Mouse (Mus musculus) frontal cortex, postnatal 36 days (tissue): ENCODE measurements at regions not wholly inside any gene's neighbourhood (a gene's known extent, or its start where the extent isn't known, plus 50 kb on each side); places are given as distances from the start of the nearest gene placed in this dataset.
"Not testable (repeated sequence)": the region's sequence is repeated elsewhere in the genome, so short reads cannot be mapped to it uniquely, and the experiment has no call there.

Source experiments
- DNase-seq, 2 experiments: peaks; one replicate each; pipeline ENCODE4 v3.0.0; 2022; ENCODE audit warnings: low spot score in 2 of 2

DNA sequence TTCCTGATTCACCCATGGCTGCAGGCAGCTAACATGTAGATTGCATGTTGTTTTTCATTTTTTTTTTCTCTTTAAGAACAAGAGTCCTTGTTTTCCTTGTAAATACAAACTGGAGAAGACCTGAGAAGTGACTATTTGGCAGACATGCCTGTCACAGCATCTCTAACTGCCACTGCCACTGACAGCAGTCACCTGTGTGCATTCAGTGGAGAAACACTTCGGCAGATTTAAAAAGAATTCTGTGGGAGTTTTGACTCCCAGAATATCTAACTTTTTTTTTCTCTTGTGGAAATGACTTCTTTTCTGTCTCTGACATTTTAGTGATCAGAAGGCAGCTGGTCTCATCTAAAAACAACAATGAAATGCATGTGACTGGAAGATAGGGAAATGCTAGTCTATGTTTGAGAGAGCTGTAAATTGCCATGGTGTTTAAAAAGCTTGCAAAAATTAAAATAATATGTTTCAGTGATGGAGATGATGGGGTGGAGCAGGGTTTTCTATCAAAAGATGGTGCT is 526.0 kb upstream of the Agtr1b start:
- DNase-seq = peak in 1 of 2 experiments; percentile 62

DNA sequence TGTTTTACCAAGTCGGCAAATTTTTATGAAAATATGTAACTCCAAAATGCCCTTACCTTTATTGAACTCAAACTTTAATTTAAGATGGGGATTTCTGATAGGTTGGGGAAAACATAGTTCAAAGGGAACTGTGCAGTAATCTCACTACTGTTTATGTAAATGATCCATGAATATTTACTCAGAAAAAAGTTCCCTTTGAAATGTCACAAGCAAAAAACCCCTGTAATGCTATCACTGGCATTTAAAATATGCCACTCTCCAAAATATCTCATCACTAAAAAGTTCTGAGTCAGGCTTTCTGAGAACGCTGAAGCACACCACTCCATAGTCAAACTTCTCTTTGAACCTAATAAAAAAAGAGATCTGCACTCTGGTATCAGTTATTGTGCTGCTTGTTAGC is 497.3 kb upstream of the Agtr1b start:
- DNase-seq = no peak

DNA sequence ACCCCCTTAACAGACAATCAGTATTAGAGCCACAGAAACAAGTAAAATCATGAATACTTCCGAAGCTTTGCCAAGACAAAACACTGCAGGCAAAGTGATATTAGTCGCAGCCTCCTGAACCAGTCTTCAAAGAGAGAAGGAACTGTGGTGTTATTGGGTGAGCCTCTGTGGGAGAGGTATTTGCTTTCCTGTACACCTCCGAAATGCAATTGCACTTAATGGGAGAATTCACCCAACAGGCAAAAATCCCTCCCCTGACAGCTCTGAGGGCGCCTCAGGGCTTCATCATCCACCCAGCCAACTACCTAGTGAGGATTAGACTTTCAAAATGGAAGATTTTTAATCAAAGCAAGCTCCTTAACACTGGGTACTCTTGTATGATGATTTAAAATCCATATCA is 464.1 kb upstream of the Agtr1b start:
- DNase-seq = no peak

DNA sequence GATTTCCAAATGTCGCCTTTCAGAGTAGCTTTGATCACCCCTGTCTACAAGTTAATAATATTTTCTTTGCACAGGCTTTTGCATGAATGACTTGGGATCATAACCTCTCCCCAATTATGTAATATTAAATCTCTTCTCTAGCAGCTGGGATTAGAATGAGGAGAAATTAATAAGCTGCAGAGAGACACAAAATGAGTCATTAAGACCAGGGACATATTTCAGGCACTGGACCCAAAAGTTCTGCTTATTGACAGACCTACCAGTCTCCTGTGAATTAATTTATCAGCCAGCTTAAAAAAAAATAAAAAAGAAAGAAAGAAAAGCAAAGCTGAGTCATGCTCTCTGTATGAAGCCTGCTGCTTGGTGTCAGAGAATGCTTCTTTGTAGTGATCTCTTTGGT is 462.4 kb upstream of the Agtr1b start:
- DNase-seq = no peak

DNA sequence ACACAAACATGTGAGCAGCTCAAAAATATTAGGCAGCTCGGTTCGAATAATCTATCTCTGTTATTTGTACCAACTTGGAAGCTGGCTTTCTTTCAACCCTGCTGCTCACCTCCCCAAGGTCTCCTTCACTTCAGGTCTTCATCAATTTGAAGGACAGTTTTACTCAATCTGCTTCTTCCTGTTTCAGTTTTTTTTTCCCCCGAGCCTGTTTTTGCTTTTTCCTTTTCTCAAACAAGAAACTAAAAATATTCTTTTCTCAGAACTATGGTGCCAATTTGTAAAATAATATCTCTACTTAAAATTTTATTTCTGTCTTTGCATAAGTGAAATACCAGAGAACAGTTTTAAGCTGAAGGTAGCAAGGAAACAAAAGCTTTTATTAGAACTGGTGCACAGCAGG is 461.8 kb upstream of the Agtr1b start:
- no peak for DNase-seq

DNA sequence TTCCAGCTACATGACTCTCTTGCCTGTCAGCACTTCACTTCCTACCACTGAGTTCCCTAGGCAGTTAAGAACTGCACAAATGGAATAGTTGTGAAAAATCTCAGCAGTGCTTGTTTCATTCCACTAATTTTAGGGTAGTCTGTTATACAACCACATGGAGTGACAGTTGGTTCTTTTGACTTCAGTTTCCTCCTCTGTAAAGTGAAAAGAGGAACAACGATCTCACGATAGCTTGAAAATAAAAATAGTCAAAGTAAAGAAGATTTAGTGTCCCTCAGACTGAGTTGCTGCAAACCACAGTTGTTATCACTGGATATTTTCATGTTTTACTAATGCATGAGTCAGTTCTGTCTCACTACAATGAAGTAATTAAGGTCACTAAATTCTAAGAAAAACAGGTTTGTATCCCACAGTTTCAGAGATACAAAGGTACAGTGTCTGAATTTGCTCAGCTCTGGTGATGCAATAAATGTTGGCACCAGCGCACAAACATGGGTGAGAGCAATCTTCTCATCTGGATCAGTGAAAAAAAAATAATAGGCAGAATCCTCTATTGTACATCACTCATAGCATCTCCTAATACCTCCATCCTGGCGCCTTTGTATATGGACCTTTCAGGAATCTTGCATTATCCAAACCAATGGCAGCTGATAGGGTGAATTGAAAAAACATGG is 458.8 kb upstream of the Agtr1b start:
- DNase-seq = no peak

DNA sequence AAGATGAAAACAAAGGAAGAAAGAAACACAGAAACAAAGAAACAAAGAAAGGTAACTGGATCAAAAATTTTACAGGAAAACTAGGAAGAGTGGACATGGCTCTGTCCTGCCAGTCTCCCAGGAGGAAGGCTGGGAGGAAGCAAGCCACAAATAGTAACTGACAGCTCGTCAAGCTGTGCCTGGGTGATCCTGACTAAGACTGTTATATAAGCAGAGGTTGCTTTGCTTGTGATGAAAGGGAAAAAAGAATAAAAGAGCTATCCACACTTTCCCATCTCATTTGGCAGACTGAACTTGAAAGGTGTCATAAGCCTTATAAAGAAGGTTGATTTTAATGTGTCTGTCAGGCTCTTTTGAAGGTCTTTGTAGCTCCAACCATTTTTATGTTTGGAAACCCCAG is 455.2 kb upstream of the Agtr1b start:
- DNase-seq = peak; percentile 61 to 78

DNA sequence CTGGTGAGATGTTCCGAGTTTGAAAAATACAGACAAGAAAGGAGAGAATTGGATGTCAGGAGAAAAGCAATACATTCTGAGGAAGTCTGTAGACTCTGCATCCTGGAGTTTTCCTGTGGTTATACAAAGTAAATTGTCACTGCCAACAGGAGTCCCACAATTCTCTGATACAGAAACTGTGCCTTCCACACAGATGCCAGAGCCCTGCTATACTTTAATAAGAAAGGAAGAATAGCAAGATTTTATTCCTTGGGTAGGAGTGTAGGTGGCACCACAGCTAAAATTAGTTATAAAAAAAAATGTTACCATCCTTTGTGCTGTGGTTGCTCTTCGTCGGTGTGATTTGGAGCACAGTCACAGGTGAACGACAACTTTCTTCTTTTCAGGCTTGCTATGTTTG is 454.7 kb upstream of the Agtr1b start:
- DNase-seq = peak in 1 of 2 experiments; percentile 64

DNA sequence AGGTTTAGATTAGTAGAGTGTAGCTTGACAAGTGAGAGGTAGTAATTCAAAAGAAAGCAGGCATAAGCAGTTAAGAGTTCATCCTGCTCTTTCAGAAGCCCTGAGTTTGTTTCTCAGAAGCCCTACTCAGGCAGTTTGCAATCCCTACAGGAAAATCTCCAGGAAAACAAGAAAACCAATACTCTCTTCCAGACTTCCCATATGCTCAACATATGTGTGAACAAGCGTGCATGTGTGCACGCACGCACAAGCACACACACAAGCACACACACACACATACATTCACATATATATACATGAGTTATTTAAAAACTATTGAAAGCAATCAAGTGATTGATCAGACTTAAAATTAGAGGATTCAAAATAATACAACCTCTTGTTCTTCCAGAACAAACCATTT is 453.1 kb upstream of the Agtr1b start:
- no peak for DNase-seq

DNA sequence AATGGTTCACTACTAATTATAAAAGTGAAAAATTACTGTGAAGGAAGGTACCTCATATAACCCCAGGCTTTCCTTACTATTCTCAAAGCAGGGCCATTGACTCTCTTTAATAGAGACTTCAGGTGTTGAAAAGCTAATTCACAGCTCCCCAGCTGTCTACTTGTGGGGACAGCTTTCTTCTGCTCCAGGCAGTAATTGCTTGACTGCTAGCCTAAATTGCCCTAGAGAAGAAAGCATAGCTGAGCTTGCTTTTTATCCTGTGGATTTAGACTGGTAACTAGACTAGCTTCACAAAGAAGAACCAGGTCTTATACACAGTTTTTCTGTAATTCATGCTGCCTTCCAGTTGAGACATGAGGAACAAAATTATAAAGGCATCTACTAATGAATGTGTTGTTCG is 452.6 kb upstream of the Agtr1b start:
- DNase-seq = no peak

DNA sequence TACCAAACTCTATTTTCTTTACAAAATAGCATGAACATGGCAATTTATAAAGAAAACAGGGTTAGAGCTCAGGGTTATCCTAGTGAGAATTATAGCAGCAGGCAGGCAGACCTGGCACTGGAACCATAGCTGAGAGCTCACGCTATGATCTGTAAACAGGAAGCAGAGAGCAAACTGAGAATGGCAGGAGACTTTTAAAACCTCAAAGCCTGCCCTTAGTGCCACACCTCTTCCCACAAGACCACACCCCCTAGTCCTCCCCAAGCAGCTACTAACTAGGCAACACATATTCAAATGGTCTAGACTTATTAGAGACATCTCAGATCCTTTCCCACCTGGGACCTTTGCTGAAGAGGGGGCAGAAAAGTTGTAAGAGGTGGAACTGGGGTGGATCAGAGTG is 449.6 kb upstream of the Agtr1b start:
- DNase-seq = no peak

DNA sequence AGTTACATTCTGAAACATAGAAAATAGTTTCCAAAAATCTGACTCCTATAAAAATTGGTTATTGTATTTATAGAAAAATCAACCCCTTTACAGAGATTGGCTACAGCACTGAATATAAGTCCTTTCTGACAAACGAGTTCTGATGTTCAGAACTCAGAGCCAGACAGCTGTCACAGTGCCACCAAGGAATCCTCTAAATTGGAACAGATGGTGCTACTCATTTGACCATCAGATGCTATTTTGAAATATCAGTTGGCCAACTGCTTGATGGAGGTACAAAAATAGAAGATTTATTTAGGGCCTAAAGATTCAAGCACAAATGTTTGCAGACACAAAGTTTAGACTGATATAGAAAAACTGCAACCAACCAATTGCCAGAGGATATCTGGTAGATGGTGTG is 427.3 kb upstream of the Agtr1b start:
- DNase-seq = peak in 1 of 2 experiments; percentile 48

DNA sequence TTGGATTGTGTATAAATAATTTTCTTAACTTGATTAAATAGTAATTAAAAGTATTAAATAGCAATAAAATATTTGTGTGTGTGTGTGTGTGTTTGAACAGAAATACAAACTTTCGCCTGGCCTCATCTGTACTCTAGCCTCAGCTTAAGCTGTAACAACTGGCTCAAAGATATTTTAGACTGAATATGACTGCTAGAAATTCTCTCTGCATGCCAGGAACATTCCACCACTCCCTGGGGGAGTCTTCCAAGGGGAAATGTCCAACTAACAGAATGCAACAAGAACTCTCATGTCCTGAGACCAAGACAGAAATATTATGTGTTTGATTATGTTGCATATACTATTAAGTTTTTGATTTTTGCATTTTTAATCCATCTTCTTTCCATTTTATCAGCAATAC is 425.5 kb upstream of the Agtr1b start:
- DNase-seq = no peak

DNA sequence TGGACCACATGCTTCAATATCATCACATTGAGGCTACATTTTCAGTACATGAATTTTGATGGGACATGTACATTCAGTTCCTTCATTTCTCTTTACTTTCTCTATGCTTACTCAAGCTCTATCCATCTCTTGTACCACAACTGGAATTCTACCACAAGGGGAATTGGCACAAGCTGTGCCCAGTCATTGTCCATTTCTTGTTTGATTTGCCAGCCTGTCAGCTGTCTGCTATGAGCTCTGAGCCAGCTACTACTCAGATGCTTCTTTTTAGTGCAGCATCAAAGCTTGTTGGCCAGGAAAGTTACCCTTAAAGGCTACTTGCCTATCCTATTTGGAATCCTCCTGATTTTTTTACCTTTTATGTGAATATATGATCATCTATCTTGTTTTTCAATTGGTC is 410.9 kb upstream of the Agtr1b start:
- DNase-seq = peak in 1 of 2 experiments; percentile 2

DNA sequence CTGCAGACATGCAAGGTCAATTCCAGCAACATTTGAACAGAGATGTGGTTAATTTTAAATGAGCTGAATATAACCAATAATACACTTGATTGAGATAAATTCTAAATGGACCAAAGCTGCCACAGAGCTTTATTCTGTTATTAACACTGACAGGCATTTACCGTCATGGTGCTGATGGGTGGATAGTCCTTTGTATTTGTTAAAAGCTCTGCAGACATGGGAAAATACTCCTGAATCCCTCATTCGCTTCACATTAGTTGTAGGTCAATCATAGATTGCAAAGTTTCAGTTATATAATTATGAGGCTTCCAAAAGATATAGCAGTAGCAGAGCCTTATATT is 410.0 kb upstream of the Agtr1b start:
- no peak for DNase-seq

DNA sequence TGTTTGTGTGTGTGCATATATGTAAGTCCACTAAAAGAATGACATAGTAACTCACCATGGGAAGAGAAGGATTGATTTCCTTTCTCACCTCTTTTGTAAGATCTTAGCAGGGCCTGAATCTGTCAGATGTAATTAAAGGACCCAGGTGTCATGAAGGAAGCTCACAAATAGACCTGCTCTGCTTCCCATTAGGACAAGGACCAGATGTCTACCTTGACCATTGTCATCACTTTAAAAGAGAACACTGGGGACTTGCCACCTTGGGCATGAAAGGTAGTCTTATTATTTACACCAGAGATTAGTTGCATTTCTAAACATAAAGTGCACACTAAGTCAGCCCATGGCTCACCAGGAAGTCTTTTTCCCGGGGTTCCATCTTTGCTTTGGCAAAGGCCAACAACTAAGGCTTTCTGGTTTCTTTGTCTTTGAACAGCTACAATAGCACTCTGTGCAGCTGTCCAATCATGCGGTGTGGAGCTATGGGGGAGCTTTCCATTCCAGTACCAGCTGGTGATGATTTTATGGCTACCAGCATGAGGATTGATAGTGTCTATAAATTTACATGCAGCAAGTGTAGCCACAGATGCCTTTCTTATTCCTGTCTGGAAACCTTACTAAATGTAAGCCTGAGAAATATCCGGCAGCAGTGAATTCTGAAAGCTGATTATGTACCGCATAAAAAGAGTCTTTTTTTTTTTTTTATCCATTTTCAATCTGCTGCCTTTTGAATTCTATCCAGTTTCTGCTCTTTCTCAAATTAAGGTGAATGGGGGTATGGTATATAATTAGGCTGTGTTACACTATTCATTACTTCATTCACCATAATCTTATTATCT is 409.4 kb upstream of the Agtr1b start:
- peak; percentile 28 to 79 for DNase-seq

DNA sequence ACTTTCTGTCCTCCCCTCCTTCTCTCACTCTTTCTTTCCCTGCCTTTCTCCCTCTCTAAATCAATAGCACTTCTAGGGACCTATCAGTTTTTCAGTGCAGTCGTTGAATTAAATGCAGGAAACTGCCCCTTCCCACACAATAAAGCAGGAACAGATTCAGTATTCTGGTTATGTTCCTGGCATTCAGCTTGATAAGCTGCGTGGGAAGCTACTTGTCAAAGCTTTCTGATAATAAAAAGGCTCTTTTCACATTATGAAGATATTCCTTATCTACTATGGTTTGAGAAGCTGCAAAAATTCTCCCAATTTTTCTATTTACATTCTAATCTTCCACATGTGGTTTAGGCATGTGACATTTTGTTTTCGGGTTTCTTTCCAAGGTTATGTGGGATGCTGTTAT is 367.3 kb upstream of the Agtr1b start:
- DNase-seq = peak in 1 of 2 experiments; percentile 34

DNA sequence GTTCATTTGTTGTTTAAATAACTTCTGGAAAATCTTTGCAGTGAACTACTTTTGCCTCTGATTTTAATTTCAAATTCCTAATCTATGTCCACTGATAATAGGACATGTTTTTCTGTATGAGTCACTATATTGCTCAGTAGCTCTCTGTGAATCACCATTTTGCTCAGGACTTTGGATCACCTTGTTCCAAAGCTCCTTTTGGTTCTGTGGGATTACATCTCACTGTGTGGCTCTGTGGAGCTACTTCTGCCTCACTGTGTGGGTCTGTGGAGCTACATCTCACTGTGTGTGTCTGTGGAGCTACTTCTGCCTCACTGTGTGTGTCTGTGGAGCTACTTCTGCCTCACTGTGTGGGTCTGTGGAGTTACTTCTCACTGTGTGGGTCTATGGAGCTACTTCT is 365.0 kb upstream of the Agtr1b start:
- no peak for DNase-seq

DNA sequence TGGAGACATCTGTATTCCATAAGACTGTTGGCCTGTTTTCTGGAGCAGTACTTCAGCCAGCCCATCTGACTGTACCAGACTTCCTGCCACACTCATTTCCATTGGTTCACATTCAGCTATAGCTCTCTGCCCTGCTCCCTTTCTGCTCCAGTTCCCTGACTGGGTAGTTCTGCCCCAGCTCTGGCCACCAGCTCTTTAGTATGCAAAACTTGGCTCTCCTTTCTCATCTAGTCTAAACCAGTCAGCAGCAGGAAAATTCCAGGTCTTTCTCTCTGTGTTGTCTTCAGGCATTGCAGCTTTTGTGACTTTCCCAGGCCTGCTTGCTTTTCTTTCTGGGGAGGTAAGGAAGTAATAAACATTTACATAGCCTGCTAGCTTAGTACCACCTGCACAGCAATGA is 363.5 kb upstream of the Agtr1b start:
- DNase-seq = no peak

DNA sequence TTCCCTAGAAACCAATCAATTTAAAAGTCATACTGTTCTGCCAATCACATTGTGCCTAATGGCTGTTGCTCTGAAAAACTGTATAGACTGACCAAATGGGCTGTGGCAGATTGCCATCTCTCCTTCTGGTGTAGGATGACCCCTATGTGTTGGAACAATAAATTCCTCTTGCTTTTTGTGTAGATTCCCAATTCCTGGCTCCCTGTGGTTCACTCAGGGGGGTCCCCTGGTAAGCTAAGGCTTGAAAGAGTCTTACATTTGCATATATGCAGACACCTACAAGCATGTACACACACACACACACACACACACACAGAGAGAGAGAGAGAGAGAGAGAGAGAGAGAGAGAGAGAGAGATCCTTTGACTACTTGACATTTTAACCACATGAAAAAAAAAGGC is 362.8 kb upstream of the Agtr1b start:
- DNase-seq = not testable (repeated sequence)

DNA sequence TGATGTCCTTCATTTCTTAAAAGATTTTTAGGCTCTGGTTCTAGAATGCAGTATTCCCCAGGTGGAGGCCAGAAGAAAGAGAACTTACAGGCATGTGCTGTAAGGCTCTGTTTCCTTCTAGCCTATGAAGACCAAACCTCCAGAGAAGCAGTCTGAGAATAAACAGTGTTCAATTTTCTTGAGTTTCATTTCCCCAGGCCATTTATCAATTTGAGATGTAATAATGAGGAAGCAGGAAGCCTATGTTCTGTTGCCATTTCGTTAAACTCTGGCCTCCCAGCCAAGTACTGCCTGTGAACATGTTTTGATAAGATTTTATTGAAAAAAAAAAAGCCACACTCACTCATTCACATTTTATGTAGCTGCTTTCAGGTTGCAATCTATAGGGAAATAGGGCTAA is 347.7 kb upstream of the Agtr1b start:
- DNase-seq = no peak

DNA sequence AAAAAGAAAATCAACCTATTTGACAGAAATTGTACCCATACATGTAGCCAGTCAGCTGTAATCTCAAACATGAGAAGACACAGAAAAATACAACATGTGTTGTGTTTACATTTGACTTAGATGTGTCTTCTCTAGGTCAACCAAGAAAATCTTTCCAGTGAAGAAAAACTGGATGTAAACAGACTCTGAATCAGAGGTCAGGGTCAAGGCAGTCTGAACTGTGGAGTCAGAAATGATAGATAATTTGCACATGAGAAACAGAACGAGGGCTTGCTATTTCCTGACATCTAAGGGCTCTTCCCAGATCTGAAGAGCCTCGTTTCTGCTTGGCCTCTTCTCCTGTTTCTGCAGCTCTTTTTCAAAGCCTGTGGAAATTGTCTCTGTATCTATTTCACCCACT is 342.7 kb upstream of the Agtr1b start:
- no peak for DNase-seq

DNA sequence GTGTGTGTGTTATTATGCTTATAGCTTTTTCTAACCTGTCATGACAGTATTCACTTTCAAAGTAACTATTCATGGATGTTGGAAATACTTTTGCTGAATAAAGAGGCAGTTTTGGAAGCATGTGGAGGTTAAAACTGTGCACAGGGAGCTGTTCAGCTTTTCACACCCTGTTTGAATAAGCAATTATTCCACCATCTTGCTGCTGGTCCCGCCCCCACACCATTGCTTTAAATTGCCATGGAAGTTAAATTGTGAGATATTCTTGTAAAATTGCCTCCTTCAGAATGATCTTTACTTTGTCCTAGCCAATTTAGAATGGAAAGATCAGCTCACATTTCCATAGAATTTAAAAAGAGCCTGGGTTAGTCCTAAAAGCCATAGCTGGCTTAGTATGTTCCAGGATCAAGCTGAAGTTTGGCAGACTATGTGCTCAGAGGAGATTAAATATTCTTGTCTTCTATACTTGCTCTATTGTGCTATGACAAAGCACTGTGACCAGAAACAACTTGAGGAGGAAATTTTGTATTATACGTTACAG is 328.4 kb upstream of the Agtr1b start:
- peak; percentile 60 to 90 for DNase-seq
